Mouse (Mus musculus): ENCODE data around the gene Trmt1.

The Trmt1 gene

DNA sequence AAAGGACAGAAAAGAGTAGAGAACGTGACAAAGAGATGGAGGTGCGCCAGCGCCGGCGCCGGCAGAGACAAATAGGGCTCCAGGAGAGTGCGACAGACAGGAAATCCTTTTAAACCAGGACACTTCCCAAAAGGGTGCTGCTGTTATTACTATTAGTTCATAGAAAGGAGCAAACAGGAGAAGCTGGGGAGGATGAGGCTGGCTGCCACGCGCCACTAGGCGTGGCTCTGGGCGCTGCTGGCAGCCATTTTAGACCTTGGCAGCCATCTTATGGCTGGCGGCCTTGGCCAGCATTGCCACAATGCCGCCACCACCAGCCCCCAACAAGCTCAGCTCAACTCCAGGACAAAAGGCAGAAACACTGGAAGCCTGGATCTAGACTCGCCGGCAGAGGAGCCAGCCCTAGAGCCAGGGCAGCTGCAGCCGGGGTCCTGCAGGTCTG is 43.8 kb downstream of the Trmt1 start:
- DNase-seq (ENCODE audit: inconsistent age in 2 of 2, low spot score in 1 of 2): peak; percentile 31 to 60

DNA sequence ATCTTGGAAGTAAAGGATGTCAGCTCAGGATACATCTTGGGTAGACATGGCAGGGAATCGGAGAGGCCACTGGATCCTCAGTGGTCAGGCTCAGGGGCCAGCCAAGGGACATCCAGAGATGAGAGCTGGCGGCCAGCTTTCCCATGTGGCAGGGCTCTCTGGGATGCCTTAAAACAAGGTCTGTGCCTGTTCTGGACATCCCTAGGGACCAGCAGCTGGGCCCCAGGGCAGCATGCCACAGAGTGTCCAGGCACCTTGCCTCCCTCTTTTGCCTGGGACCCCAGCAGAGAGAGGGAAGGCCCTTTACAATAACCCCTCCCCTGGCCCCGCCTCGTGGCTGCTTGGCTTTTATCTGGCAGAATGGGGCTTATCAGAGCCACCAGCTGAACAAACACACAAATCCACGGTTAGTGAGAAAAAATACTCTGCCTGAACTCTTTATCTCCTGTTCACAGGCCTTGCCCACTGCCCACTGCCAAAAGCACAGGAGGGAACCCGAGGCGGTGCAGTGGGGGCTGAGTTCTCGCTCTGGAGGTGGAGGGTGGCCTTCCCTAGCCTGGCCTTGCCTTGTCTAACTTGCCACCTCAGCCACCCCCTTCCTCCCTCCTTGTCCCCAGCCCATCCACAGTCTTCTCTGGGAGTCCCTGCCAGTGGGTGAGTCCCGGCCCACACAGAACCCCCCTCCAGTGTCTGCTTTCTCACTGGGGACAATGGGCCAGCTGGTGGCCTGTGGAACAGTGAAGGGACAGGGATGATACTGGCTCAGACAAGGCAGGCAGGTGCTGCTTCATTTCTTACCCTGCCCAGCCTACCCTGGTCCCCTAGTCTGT is 44.6 kb downstream of the Trmt1 start:
- DNase-seq (ENCODE audit: inconsistent age in 2 of 2, low spot score in 1 of 2): no peak

DNA sequence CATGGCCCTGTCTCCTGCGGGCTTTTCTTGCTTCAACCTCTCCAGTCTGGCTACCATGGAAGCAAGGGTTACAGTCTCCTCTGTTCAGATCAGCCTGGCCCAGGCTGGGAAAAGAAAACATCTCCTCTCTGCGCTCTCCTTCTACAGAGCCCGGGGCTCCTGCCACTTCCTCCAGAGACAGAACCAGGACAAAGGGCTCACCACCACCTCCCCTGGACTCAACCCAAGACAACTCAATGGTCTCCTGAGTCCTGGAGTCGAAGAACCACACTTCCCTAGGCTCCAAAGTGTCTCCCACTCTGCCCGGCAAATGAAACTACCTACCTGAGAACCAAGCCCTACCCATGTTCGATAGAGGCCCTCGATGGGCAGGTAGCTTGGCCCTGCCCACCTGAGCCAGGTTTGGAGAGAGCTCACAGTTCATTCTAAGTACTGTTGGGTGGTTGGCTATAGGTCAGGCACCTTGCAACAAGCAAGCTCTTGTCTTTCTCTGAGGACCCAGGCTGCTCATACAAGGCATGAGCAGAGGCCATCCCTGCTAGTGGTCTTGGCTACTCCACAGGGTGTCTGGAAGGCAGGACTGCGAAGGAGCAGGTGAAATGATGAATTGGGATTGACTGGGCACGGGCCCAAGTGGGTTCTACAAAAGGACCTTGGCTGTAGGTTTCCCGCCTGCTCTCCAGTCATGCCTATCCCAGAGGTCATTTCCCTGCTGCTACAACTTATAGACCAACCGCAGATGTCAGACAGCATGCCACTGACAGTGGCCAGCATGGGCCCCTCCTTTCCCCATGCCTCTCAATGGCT is 45.5 kb downstream of the Trmt1 start:
- DNase-seq (ENCODE audit: inconsistent age in 2 of 2, low spot score in 1 of 2): no peak

DNA sequence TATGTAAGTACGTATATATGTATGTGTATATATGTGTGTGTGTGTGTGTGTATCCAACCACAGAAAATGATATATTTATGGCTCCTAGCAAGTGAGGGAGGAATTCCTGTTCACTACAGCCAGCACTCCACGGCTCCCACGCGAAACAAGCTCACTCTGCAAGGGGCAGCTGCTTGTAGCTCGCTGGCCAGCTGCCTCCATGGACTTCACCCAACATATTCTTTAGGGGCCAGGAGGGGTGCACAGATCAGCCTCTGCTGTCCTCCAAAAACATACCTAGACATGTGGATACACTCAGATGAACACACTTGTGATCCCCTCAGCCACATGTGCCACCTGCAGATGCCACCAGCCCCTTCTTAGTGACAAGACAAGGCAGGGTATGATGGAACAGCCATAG is 46.4 kb downstream of the Trmt1 start:
- no peak for DNase-seq (ENCODE audit: inconsistent age in 2 of 2, low spot score in 1 of 2)

DNA sequence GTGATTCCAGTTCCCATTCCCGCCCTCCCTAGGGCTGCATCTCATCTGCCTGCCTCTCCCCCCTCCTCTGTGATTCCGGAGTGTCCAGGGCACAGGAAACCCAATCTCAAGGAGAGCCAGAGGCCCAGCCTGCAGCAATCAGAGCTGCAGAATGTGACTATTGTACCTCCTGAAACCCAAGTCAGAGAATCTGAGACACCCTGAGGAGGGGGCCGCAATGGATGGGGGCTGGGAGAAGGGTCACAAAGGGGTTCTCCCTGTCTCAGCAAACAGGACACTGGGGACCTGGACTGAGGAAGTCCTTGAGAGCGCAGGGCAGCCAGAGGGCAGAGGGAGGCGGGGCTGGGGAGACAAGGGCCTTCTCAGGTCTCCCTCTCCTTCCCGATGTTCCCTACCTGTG is 46.9 kb downstream of the Trmt1 start:
- no peak for DNase-seq (ENCODE audit: inconsistent age in 2 of 2, low spot score in 1 of 2)

DNA sequence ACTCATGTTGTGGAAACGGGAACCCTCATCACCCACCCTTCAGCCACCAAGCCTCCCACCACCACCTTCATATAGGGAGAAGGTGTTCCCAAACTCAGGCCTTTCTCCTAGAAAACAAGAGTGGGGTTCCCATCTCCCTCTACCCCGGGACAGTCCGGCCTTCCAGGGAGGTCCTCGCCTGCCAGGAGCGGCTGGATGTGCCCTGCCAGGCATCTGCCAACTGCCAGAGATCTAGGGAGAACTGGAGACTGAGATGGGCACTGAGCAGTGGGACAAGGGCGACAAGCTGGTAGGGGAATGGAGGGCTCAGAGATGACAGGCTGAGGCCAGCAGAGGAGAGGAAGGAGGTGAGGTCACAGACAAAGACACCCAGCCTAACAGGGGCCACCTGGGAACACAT is 47.9 kb downstream of the Trmt1 start:
- DNase-seq (ENCODE audit: inconsistent age in 2 of 2, low spot score in 1 of 2): no peak

DNA sequence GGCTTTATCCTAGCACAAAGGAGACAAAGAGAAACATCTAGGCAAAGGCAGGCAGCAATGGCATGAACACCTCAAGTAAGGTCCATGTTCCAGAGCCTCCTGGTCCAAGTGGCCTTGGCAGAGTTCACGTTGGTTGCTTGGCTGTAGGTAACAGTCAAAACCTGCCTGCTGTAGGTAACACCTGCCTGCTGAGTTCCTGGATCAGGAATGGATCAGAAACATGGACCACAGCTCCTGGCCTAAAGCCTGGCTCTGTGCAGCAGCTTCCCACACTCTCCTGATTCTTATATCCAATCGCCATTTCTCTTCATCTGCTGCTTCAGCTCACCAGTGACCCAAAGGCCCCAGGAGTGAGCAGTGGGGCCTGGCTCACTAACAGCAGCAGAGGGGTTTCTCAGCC is 48.6 kb downstream of the Trmt1 start:
- no peak for DNase-seq (ENCODE audit: inconsistent age in 2 of 2, low spot score in 1 of 2)

DNA sequence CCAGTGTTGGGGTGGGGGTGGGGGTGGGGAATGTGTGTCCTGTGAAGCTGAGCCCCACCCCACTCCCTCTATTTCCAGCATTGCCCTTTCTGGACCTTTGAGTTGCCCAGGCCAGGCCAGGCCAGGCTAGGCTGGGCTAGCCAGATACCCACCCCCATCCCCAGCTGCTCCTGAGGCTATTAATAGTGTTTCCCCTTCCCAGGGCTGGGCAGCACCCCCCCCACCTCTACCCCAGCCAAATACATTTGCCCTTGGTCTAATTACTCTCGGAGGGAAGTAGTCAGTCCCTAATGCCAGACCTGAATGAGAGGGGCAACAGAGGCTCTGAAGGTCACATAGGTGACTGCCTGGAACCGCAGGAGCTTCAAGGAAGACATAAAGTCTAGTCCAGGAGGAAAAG is 49.5 kb downstream of the Trmt1 start:
- DNase-seq (ENCODE audit: inconsistent age in 2 of 2, low spot score in 1 of 2): no peak

DNA sequence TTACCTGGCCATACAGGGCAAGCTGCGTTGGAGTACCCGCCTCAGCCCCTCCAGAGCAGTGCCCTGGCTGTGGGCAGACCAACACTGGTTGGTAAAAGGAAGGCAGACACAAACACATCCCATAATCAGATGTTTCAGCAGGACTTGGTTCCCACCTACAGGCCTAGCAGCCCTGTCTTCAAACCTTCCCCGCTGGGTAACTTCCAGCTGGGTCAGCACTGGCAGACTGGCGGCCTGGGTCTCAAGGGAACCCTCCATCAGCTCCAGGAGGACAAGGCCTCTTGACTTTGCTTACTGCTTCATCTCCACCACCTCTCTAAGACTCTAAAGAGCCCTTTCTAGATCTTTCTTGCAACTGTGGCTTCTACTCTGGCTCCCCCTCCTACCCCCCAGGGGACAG is 50.4 kb downstream of the Trmt1 start:
- DNase-seq (ENCODE audit: inconsistent age in 2 of 2, low spot score in 1 of 2): no peak

DNA sequence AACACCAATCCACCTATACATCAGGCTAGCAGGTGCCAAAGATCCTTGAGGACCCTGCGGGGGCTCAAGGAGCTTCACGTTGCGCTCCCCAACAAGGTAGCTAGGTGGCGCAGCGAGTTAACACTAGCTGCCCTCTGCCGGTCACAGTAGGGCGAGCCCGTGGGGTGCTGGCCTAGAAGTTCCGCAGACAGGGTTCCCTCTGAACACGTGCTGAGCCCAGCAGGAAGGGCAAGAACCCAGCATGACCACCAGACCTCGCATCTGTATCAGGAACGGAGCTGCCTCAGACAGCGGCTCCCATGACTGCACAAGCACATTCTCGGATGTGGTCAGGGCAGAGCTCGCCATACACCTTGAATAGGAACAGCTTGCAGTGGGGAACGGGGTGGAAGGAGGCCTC is 51.5 kb downstream of the Trmt1 start:
- peak; percentile 71 to 88 for DNase-seq (ENCODE audit: inconsistent age in 2 of 2, low spot score in 1 of 2)

DNA sequence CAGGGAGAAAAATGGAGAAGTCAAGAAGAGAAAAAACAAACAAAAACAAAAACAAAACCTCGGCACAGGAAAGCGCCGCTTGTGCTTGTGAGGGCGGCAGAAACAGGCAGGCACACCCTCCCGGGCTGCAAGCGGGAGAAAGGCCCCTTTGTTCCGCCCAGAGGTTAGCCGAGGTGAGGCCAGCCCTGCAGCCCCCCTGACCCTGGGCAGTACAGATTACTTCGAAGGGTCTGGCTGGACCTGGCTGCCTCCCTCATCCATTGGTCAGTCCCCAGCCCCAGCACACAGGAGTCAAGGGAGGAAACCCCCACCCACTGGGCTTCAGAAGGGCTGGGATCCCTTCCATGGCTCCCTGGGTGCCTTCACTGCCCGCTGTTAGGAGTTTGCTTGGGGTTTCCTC is 52.2 kb downstream of the Trmt1 start:
- DNase-seq (ENCODE audit: inconsistent age in 2 of 2, low spot score in 1 of 2): no peak

DNA sequence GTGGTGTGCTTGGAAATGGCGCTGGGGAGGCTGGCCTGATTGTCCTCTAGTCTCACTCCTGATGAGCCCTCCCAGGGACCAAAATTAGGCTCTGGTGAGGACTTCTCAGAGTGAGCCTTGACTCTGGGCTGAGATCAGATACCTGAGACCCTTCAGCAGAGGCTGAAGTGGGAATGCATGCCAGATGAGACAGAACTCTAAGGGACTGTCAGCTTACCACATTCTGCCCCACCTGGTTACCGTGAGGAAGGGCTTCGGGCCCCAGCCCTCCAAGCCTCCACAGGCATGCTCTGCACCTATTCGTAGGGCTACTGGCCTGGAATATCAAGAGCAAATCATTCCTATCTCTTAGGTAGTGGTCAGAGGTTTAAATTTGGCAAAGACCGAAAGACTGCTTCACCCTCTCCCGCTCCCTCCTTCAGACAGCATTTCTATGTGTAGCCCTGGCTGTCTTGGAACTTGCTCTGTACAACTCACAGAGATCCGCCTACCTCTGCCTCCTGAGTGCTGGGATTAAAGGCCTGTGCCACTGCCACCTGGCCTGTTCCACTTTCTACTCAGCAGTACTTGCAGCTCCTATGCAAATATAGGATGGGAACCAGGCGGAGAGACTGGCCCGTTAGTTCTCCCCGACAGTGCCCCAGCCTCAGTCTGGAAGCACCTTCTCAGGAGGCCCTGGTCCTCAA is 52.8 kb downstream of the Trmt1 start:
- peak in 1 of 2 experiments; percentile 32 for DNase-seq (ENCODE audit: inconsistent age in 2 of 2, low spot score in 1 of 2)

DNA sequence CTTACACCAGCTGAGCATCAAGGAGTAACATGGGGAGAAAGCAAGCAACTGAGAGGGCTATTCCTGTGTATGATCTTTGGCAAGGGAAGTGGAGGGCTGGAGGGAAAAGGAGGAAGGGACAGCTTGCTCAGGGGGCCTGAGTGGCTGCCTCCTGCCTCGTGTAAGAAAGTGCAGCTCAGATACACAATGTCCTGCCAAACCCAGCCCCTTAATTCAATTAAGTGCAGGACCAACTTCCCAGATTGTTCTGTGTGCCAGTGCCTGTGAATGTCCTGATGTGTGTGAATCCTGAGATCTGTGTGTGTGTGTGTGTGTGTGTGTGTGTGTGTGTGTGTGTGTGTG is 53.3 kb downstream of the Trmt1 start:
- no peak for DNase-seq (ENCODE audit: inconsistent age in 2 of 2, low spot score in 1 of 2)

DNA sequence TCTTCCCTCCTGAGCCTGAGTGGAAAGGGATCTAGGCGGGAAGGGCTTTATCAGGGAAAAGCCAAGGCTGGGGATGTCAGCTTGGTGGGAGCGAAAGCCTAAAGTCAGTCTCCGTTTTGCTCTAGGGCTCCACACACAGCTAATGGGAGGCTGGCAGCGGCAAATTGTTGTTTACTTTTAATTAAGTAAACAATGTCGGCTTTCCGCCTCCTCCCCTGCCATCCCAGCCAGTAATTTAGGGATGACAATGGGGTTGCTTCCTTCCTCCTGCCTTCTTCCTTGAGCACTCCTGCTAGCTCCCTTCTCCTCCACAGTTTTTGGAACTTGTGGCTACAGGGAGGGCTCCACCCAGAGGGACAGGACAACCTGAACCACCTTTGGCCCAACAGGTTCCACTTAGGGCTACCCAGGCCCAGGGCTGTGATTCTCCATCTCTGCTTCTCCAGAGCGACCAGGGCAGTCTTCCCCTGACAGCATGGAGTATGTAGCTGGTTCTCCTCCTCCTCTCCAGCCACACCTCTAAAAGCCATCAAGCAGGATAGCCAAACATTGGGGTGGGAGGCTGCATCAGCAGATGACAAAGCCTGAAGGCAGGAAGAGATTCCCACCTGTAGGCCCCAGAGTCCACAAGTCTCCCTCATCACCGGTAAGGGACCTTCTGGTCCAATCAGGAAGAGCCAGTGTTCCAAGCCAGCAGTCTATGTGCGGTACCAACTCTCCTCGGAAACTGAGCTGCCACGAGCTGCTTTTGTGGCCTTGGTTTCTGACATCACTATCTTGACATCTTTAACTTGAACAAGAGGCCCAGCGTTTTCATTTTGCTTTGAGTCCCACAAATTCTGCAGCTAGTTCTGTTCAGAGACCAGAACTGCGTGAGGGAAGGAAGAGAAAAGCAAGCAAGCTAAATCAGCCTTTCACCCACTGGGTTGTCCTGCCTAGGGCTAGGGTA is 55.1 kb downstream of the Trmt1 start:
- DNase-seq (ENCODE audit: inconsistent age in 2 of 2, low spot score in 1 of 2): no peak

DNA sequence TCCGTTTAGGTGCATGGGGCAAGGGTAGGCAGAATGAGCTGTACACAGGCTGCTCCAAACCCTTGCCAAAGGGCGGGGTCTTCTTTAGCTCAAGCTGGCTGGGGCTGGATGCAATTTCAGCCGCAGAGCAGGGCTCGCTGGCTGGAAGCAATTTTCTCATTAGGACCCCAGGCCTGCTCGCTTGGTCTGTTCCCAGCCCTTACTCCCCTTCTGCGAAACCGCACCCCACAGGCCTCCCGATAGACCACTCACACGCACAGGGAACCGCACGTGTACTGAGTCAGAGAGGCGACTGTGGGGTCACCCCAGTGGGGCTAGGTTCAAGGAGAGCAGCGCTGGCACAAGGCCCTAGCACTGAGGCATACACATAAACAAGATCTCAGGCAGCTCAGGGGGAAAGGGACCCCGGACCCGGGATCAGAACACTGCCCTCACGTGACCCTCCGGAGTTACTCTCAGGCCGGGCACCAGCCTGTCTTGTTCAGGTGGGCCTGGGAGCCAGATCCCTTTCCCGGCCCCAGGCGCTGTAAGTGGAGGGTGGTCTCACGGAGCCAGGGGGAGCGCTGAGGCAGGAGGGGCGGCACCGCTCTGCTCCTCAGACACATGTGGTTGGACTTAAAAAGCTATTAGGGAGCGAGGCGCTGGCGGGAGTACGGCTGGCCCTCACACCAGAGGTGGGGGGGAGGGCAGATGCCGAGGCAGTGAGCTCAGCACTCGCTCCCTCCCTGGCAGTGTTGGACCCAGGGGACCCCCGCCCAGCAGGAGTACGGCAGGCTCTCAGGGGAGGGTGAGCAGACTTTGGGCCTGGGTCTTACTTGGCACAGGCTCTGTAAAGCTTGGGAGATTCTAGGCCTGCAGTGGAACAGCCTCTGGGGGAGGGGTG is 56.3 kb downstream of the Trmt1 start:
- peak in 1 of 2 experiments; percentile 45 for DNase-seq (ENCODE audit: inconsistent age in 2 of 2, low spot score in 1 of 2)

DNA sequence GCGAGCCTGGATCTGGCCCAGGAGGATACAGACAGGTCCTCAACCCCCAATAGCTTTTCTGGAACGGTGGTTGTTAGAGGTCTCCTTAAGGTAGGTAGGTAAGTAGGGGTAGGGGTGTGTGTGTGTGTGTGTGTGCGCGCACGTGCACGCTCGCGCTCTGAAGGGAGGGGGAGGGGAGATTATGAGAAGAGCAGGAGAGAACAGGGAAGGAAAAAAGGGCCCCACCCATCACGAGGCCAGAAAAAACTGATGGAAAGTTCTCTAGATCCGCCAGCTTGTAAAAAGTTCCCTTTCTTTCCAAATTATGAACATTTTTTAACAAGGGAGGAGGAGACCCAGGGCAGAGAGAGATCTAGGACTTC is 56.9 kb downstream of the Trmt1 start:
- DNase-seq (ENCODE audit: inconsistent age in 2 of 2, low spot score in 1 of 2): no peak

DNA sequence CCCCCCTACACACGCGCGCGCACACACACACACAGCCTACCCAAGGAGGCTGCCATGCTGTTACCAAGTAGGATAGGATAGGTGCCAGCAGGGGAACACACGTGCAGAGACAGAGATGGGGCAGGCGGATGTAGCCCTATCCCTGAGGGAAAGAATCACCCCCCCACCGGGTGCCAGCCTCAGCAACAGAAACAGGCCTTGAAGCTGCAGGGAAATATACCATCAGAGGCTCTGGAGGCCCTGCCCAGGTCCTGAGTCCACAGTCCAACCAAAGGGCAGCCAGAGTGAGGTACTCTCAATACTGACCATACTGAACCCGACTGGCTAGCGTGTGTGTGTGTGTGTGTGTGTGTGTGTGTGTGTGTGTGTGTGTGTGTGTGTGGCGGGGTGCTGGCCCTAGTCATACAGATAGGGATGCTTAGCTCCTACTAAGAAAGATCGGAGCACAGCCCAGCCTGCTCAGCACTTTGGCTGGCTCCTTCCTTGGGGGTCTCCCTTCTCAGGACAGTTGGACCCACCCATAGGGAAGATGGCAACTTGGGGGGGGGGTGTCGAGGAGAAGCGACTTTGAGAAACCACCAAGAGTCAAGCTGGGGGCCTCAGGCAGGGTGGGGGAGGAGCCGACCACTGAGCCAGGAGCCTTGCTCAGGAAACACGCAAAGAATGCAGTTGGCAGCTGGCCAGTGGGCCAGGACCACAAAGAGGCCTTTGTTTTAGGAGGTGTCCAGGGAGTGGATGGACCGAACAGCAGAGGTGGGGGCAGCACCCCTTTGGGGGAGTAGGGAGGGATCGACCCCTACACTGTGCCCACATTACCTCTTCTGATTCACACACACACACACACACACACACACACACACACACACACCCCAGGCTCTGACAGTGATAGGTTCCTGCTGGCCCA is 57.7 kb downstream of the Trmt1 start:
- DNase-seq (ENCODE audit: inconsistent age in 2 of 2, low spot score in 1 of 2): peak; percentile 47 to 66

DNA sequence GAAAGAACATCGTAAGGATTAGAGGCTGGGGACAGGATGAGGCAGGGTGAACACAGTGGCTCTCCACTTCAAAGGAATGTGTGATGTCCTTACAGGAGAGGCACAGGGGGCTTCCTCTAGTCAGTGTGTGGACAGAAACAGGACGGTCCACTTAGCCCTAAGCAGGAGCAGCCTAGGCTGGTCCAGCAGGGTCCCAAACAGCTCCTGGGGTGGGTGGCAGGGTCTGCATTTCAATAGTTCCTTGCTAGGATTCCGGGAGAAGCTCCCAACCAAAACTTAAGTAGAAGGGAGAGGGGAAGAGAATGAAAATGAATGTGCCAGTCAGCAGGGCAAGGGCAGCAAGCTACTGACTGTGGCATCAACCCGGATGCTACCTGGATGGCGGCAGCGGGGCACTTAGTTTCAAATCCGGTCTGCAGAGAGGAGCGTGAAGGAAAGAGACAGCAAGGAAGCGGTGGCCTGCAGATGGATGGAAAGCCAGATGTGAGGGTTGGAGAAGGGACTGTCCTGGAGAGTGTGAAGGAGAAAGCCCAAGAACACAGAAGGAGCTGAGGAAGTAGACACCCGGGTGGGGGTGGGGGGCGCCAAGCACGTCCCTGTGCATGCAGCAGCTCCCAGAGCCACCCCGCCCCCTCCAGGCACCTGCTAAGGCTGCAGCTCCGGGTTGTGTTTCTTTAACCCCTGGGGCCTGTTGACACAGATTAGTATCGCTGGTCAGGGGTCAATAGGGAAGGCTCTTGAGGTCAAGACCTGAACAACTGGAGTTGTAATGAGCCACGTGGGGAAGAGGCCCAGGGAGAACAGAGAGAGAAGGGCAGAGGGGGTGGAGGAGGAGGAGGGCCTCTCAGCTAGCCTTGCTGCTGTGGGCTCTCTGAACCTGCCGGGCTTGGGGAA is 59.2 kb downstream of the Trmt1 start:
- no peak for DNase-seq (ENCODE audit: inconsistent age in 2 of 2, low spot score in 1 of 2)

All from adrenal gland, adult (tissue).